Mouse (Mus musculus) small intestine, adult 2 months (tissue): ENCODE data around the gene Stat5b.

ENCODE experiments used
- CTCF ChIP-seq: fragments of 200-500 bp; IDR thresholded peaks from 2 replicates; pipeline ENCODE4 v1.5.1; 2012; ENCODE audit warnings: low read depth, mild to moderate bottlenecking, control low read depth, inconsistent platforms, low read length, moderate library complexity, mixed read lengths; ENCODE audit not compliant: insufficient replicate concordance, insufficient read length; ENCODE audit errors: extremely low read depth
- POLR2A ChIP-seq: fragments of 200-500 bp; IDR thresholded peaks from 2 replicates; pipeline ENCODE4 v1.6.1; 2012; ENCODE audit warnings: low read depth, mild to moderate bottlenecking, control low read depth, inconsistent platforms, low read length, moderate library complexity

GRCm38 (mm10) chr11:100894146-100894918 is 43.8 kb upstream of the Stat5b start:
- no peak for TF ChIP-seq CTCF
- no peak for TF ChIP-seq POLR2A
